Mouse (Mus musculus): ENCODE measurements around the gene Pik3cg. TPM values are rescaled to one million over a fixed set of nuclear protein-coding genes. Genes with fewer than 3 reads are reported as not detected.

The Pik3cg gene
- polyA plus RNA-seq (2017; shearing (Covaris generic)), result 21.4 TPM

DNA sequence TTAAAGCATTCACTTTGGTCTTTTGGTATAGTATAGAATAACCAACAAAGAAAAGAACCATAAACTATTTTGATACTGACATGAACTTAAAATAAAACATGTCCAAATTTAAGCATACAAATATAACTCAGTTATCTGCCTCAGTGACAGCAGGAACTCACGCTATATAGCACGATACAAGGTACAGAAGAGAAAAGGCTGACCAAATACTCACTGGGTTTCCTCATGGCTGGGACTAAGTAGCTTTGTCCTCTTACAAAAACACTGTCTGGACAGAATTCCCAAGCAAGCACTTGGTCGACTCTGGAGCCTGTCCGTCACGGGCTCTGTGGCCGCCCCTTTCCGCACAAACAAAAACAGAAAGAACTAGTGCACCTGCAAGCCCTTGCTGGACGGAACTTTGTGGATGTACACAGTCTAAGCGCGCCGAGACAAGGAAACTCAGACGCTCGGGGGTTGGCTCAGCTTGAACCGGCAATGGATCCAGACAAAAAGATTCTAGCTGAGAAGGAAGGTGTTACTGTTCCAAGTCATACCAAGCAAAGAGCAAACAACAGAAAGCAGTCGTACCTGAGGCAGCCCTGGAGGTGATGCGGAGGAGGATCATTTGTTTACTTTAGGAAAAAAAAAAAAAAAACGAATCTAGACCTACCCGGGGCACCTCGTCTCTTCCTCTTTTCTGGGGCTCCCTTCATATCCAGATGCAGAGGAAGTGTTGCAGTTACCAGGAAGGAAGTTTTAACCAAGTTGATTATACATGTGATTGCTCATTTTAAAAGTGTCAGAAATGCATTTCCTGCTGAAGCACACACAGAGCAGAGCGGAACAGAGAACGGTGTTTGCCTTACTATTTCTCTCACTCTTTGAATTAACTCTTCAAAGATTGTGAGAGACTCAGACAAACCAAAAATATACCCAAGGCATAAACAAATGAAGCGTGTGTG, at the start of gene Pik3cg:
Gene Pik3cg, minus strand, starts transcription at position 712 of the 944 bp plus-strand sequence.

Other genes with a start within 250 kb of the Pik3cg start
- gene Prkar2b, start 147.4 kb downstream of the Pik3cg start, polyA plus RNA-seq (2017; shearing (Covaris generic)), result 1.8 TPM
- 10.5 TPM for gene Ccdc71l, start 170.0 kb upstream of the Pik3cg start, polyA plus RNA-seq (2017; shearing (Covaris generic))

Measured in effector memory CD4-positive, alpha-beta T cell, adult 5 months (primary cell).